Comparison of ENCODE assay signal across 17 mouse cellular contexts in genomic region chr11:102901199-102901598, GRCm38 (mm10). TPM values are rescaled to one million over a fixed set of nuclear protein-coding genes. Genes with fewer than 3 reads are reported as not detected.
DNase-seq lines count a peak whose midpoint lies in the region; ATAC-seq and TF ChIP-seq lines count a peak whose summit lies in the region.
"Had no signal": no experiment of that assay in that cellular context is flagged by ENCODE, and none has a peak within 500 bp of the region (broad histone marks: within the 10 kb centered on the region; RNA-seq: fewer than 3 reads in every experiment).

No protein-coding gene starts in this region.

- H3K27ac ChIP-seq in heart, embryonic 12.5 days (ENCODE audit: poor library complexity, severe bottlenecking), result no peak overlapping the region
- no peak overlapping the region for H3K27ac ChIP-seq in kidney, embryonic 16.5 days (ENCODE audit: low read length)
- no peak overlapping the region for H3K27ac ChIP-seq in midbrain, embryonic 15.5 days
- H3K27ac ChIP-seq in midbrain, postnatal 0 days (ENCODE audit: low read depth, low read length), result no peak overlapping the region
- H3K27ac ChIP-seq: embryonic facial prominence, embryonic 12.5 days; forebrain, embryonic 10.5 days; hindbrain, embryonic 10.5 days had no signal

- 53% methylated on average over 4 of the region's 4 CpGs for WGBS in heart, embryonic 12.5 days
- WGBS in kidney, embryonic 16.5 days, result 58% methylated on average over 4 of the region's 4 CpGs
- 61% methylated on average over 4 of the region's 4 CpGs for WGBS in midbrain, embryonic 15.5 days
- 51% methylated on average over 4 of the region's 4 CpGs for WGBS in midbrain, postnatal 0 days

- no peaks in the 10 kb centered on the region for H3K9me3 ChIP-seq in heart, embryonic 12.5 days (replicated peaks)
- H3K9me3 ChIP-seq in kidney, embryonic 16.5 days (ENCODE audit: low read length), result no peaks in the 10 kb centered on the region
- no peaks in the 10 kb centered on the region for H3K9me3 ChIP-seq in midbrain, embryonic 15.5 days
- no peaks in the 10 kb centered on the region for H3K9me3 ChIP-seq in midbrain, postnatal 0 days (ENCODE audit: low read length)
- H3K9me3 ChIP-seq: embryonic facial prominence, embryonic 12.5 days; forebrain, embryonic 10.5 days; hindbrain, embryonic 10.5 days had no signal

- no peak overlapping the region for H3K9ac ChIP-seq in heart, embryonic 12.5 days
- H3K9ac ChIP-seq in kidney, embryonic 16.5 days (replicated peaks; ENCODE audit: low read length), result no peak overlapping the region
- no peak overlapping the region for H3K9ac ChIP-seq in midbrain, embryonic 15.5 days
- no peak overlapping the region for H3K9ac ChIP-seq in midbrain, postnatal 0 days (replicated peaks; ENCODE audit: low read length, poor library complexity, severe bottlenecking)
- H3K9ac ChIP-seq: embryonic facial prominence, embryonic 12.5 days had no signal

- H3K4me1 ChIP-seq in heart, embryonic 12.5 days (replicated peaks), result no peaks in the 10 kb centered on the region
- H3K4me1 ChIP-seq in kidney, embryonic 16.5 days (ENCODE audit: insufficient read depth, low read length), result peaks cover 9% of the 10 kb centered on the region; the same call in 1 of the 2 replicates
- H3K4me1 ChIP-seq in midbrain, embryonic 15.5 days, result no peaks in the 10 kb centered on the region
- no peaks in the 10 kb centered on the region for H3K4me1 ChIP-seq in midbrain, postnatal 0 days (ENCODE audit: insufficient read depth, low read length)
- H3K4me1 ChIP-seq: embryonic facial prominence, embryonic 12.5 days had no signal

- H3K27me3 ChIP-seq in heart, embryonic 12.5 days (replicated peaks), result peaks cover 25% of the 10 kb centered on the region
- H3K27me3 ChIP-seq in kidney, embryonic 16.5 days (ENCODE audit: insufficient read depth, low read length), result peaks cover 5% of the 10 kb centered on the region; the same call in 1 of the 2 replicates
- no peaks in the 10 kb centered on the region for H3K27me3 ChIP-seq in midbrain, embryonic 15.5 days (replicated peaks)
- no peaks in the 10 kb centered on the region for H3K27me3 ChIP-seq in midbrain, postnatal 0 days (ENCODE audit: insufficient read depth, low read length)

- intact Hi-C loops in heart, postnatal 14 days (cut with DNase I), result loop anchor here (2.0 to 10.0 kb wide), 2 partner anchors 152 to 254 kb away; no protein-coding TSS in a partner anchor

- no peak for ATAC-seq in heart, embryonic 12.5 days (ENCODE audit: insufficient number of reproducible peaks, low FRiP score)
- peak; percentile 15; the same call in 1 of the 2 replicates for ATAC-seq in kidney, embryonic 16.5 days (ENCODE audit: low FRiP score, low TSS enrichment)
- 0 out of 2 replicates have a peak, but pooled peaks have one; percentile 39 for ATAC-seq in midbrain, embryonic 15.5 days (replicated peaks)
- no peak for ATAC-seq in midbrain, postnatal 0 days (ENCODE audit: low FRiP score)
- 0 out of 2 replicates have a peak, but pooled peaks have one; percentile 5 for ATAC-seq in megakaryocyte, adult 5-6 weeks (ENCODE audit: poor library complexity, severe bottlenecking)

- DNase-seq in heart, postnatal 14 days, result no peak
- DNase-seq in kidney, postnatal 4 days, result no peak
- no peak for DNase-seq in midbrain, postnatal 0 days (ENCODE audit: low spot score)
- DNase-seq in urinary bladder, adult 2 months (ENCODE audit: low spot score), result no peak

- peaks cover 7% of the 10 kb centered on the region for H3K36me3 ChIP-seq in heart, embryonic 12.5 days
- peaks cover 10% of the 10 kb centered on the region for H3K36me3 ChIP-seq in kidney, embryonic 16.5 days (ENCODE audit: insufficient read depth, low read length)
- no peaks in the 10 kb centered on the region for H3K36me3 ChIP-seq in midbrain, embryonic 15.5 days (replicated peaks)
- H3K36me3 ChIP-seq in midbrain, postnatal 0 days (ENCODE audit: insufficient read depth, low read length), result no peaks in the 10 kb centered on the region

- no peak for TF ChIP-seq CTCF in midbrain, postnatal 0 days (IDR thresholded peaks at IDR 0.05)

- no peak overlapping the region for H3K4me3 ChIP-seq in heart, embryonic 12.5 days
- no peak overlapping the region for H3K4me3 ChIP-seq in kidney, embryonic 16.5 days (ENCODE audit: low read length)
- H3K4me3 ChIP-seq in midbrain, embryonic 15.5 days, result no peak overlapping the region
- H3K4me3 ChIP-seq in midbrain, postnatal 0 days (ENCODE audit: low read depth, low read length), result no peak overlapping the region
- H3K4me3 ChIP-seq: embryonic facial prominence, embryonic 12.5 days; forebrain, embryonic 10.5 days; hindbrain, embryonic 10.5 days had no signal

- 0 out of 2 replicates have a peak overlapping the region, but pooled peaks have one; percentile 1 for H3K4me2 ChIP-seq in heart, embryonic 12.5 days
- no peak overlapping the region for H3K4me2 ChIP-seq in kidney, embryonic 16.5 days (replicated peaks; ENCODE audit: low read depth, low read length)
- H3K4me2 ChIP-seq in midbrain, embryonic 15.5 days, result no peak overlapping the region
- no peak overlapping the region for H3K4me2 ChIP-seq in midbrain, postnatal 0 days (ENCODE audit: low read depth, low read length, poor library complexity, severe bottlenecking)
- H3K4me2 ChIP-seq: embryonic facial prominence, embryonic 12.5 days had no signal

RNA-seq across cellular contexts. Expression of gene Gfap, which starts 0.5 kb away (rescaled TPM):
- 0.12 and 0.17 TPM in 2 replicates for polyA plus RNA-seq in heart, embryonic 12.5 days (2016; fragmentation: Nextera tagmentation; extraction: Ambion mirVana)
- total RNA-seq in heart, postnatal 14 days (2021), result under 1 TPM; 0.15 to 0.36 TPM
- 0.41 and 0.50 TPM in 2 replicates for polyA plus RNA-seq in kidney, embryonic 16.5 days (2015; fragmentation: Nextera tagmentation; extraction: Ambion mirVana)
- 0.14 and 0.25 TPM in 2 replicates for polyA plus RNA-seq in midbrain, embryonic 15.5 days (2015; fragmentation: Nextera tagmentation; extraction: Ambion mirVana)
- 19.5 and 36.4 TPM in 2 replicates for total RNA-seq in midbrain, postnatal 0 days (2014; rRNA removed)
- 20.6 and 24.3 TPM in 2 replicates for polyA plus RNA-seq in midbrain, postnatal 0 days (2015; fragmentation: Nextera tagmentation; extraction: Ambion mirVana)
- total RNA-seq in megakaryocyte, adult 5-6 weeks (2015), result 0.18 and 0.49 TPM in 2 replicates
- total RNA-seq in megakaryocyte, adult 5-6 weeks (2017), result 0.49 TPM in 1 of 2 replicates, not detected in the other
- polyA plus RNA-seq in urinary bladder, adult 2 months (2012; rRNA removed), result 0.53 and 0.56 TPM in 2 replicates
- total RNA-seq: neutrophil, adult 5-6 weeks had no signal
- polyA plus RNA-seq: hindbrain, embryonic 10.5 days had no signal

RNA-seq across cellular contexts. Expression of gene Fam187a, which starts 16.2 kb away (rescaled TPM):
- polyA plus RNA-seq in heart, embryonic 12.5 days (2016; fragmentation: Nextera tagmentation; extraction: Ambion mirVana), result not detected in 2 replicates
- total RNA-seq in heart, postnatal 14 days (2021), result not detected
- not detected in 2 replicates for polyA plus RNA-seq in kidney, embryonic 16.5 days (2015; fragmentation: Nextera tagmentation; extraction: Ambion mirVana)
- polyA plus RNA-seq in midbrain, embryonic 15.5 days (2015; fragmentation: Nextera tagmentation; extraction: Ambion mirVana), result not detected in 2 replicates
- total RNA-seq in midbrain, postnatal 0 days (2014; rRNA removed), result not detected in 2 replicates
- 0.12 TPM in 1 of 2 replicates, not detected in the other for polyA plus RNA-seq in midbrain, postnatal 0 days (2015; fragmentation: Nextera tagmentation; extraction: Ambion mirVana)
- total RNA-seq in megakaryocyte, adult 5-6 weeks (2015), result not detected in 2 replicates
- not detected in 2 replicates for total RNA-seq in megakaryocyte, adult 5-6 weeks (2017)
- polyA plus RNA-seq in urinary bladder, adult 2 months (2012; rRNA removed), result not detected in 2 replicates
- total RNA-seq: adrenal gland, adult 2 months; heart, adult 18-20 months; liver, adult 2 months; neutrophil, adult 5-6 weeks had no signal
- polyA plus RNA-seq: adrenal gland, adult 2 months; embryonic facial prominence, embryonic 12.5 days; hindbrain, embryonic 10.5 days; liver, adult 2 months; small intestine, adult 2 months had no signal

RNA-seq across cellular contexts. Expression of gene Ccdc103, which starts 20.2 kb away (rescaled TPM):
- polyA plus RNA-seq in heart, embryonic 12.5 days (2016; fragmentation: Nextera tagmentation; extraction: Ambion mirVana), result 0.42 and 0.71 TPM in 2 replicates
- under 1 TPM; 0.14 to 0.22 TPM for total RNA-seq in heart, postnatal 14 days (2021)
- polyA plus RNA-seq in kidney, embryonic 16.5 days (2015; fragmentation: Nextera tagmentation; extraction: Ambion mirVana), result 1.9 and 2.1 TPM in 2 replicates
- polyA plus RNA-seq in midbrain, embryonic 15.5 days (2015; fragmentation: Nextera tagmentation; extraction: Ambion mirVana), result 2.0 and 2.2 TPM in 2 replicates
- total RNA-seq in midbrain, postnatal 0 days (2014; rRNA removed), result 0.33 and 1.6 TPM in 2 replicates
- polyA plus RNA-seq in midbrain, postnatal 0 days (2015; fragmentation: Nextera tagmentation; extraction: Ambion mirVana), result 1.7 and 1.8 TPM in 2 replicates
- not detected in 2 replicates for total RNA-seq in megakaryocyte, adult 5-6 weeks (2015)
- total RNA-seq in megakaryocyte, adult 5-6 weeks (2017), result not detected in 2 replicates
- polyA plus RNA-seq in urinary bladder, adult 2 months (2012; rRNA removed), result 0.66 and 0.77 TPM in 2 replicates
- total RNA-seq: heart, adult 18-20 months; neutrophil, adult 5-6 weeks had no signal
- polyA plus RNA-seq: small intestine, adult 2 months had no signal

RNA-seq across cellular contexts. Expression of gene Eftud2, which starts 20.4 kb away (rescaled TPM):
- 145 and 146 TPM in 2 replicates for polyA plus RNA-seq in heart, embryonic 12.5 days (2016; fragmentation: Nextera tagmentation; extraction: Ambion mirVana)
- 10 to 100 TPM; 39.2 to 40.5 TPM for total RNA-seq in heart, postnatal 14 days (2021)
- polyA plus RNA-seq in kidney, embryonic 16.5 days (2015; fragmentation: Nextera tagmentation; extraction: Ambion mirVana), result 222 and 236 TPM in 2 replicates
- 133 and 146 TPM in 2 replicates for polyA plus RNA-seq in midbrain, embryonic 15.5 days (2015; fragmentation: Nextera tagmentation; extraction: Ambion mirVana)
- total RNA-seq in midbrain, postnatal 0 days (2014; rRNA removed), result 63.0 and 69.8 TPM in 2 replicates
- 104 and 105 TPM in 2 replicates for polyA plus RNA-seq in midbrain, postnatal 0 days (2015; fragmentation: Nextera tagmentation; extraction: Ambion mirVana)
- 67.2 and 80.2 TPM in 2 replicates for total RNA-seq in megakaryocyte, adult 5-6 weeks (2015)
- total RNA-seq in megakaryocyte, adult 5-6 weeks (2017), result 62.9 and 70.6 TPM in 2 replicates
- 42.1 and 43.4 TPM in 2 replicates for polyA plus RNA-seq in urinary bladder, adult 2 months (2012; rRNA removed)

RNA-seq across cellular contexts. Expression of gene Kif18b, which starts 23.7 kb away (rescaled TPM):
- polyA plus RNA-seq in heart, embryonic 12.5 days (2016; fragmentation: Nextera tagmentation; extraction: Ambion mirVana), result 6.4 and 8.6 TPM in 2 replicates
- 1 to 10 TPM; 2.1 to 3.3 TPM for total RNA-seq in heart, postnatal 14 days (2021)
- 11.5 and 12.6 TPM in 2 replicates for polyA plus RNA-seq in kidney, embryonic 16.5 days (2015; fragmentation: Nextera tagmentation; extraction: Ambion mirVana)
- polyA plus RNA-seq in midbrain, embryonic 15.5 days (2015; fragmentation: Nextera tagmentation; extraction: Ambion mirVana), result 1.8 and 2.4 TPM in 2 replicates
- total RNA-seq in midbrain, postnatal 0 days (2014; rRNA removed), result 3.8 and 6.3 TPM in 2 replicates
- 0.46 and 0.60 TPM in 2 replicates for polyA plus RNA-seq in midbrain, postnatal 0 days (2015; fragmentation: Nextera tagmentation; extraction: Ambion mirVana)
- 22.1 and 24.9 TPM in 2 replicates for total RNA-seq in megakaryocyte, adult 5-6 weeks (2015)
- total RNA-seq in megakaryocyte, adult 5-6 weeks (2017), result 23.2 and 25.4 TPM in 2 replicates
- 0.56 and 0.71 TPM in 2 replicates for polyA plus RNA-seq in urinary bladder, adult 2 months (2012; rRNA removed)
- total RNA-seq: layer of hippocampus, adult 18-20 months; neutrophil, adult 5-6 weeks had no signal

Comparison
In these comparisons a context has a peak if more than half of its experiments do, and no peak if none do; other contexts are left out.
1. ATAC-seq: peak in kidney, embryonic 16.5 days (single experiment), midbrain, embryonic 15.5 days (single experiment) and megakaryocyte, adult 5-6 weeks (single experiment); none in heart, embryonic 12.5 days (single experiment) and midbrain, postnatal 0 days (single experiment).
2. RNA of gene Gfap, which starts 0.5 kb away (polyA plus RNA-seq): 20.6 to 24.3 TPM in midbrain, postnatal 0 days; 0.53 to 0.56 TPM in urinary bladder, adult 2 months, 0.41 to 0.50 TPM in kidney, embryonic 16.5 days, 0.14 to 0.25 TPM in midbrain, embryonic 15.5 days and 0.12 to 0.17 TPM in heart, embryonic 12.5 days; every median in the first group is over 10 times any median in the second.